Mouse (Mus musculus): ENCODE results near the gene Grik4.

Gene Grik4

GRCm38 (mm10) chr9:42471921-42472747, 472.2 kb downstream of the Grik4 start:
- peak; percentile 94 for DNase-seq

- DNase-seq = peak; percentile 74
Observed at GRCm38 (mm10) chr9:42471214-42471613, 473.1 kb downstream of the Grik4 start.

GRCm38 (mm10) chr9:42469323-42469722, 475.0 kb downstream of the Grik4 start:
- no peak for DNase-seq

- no peak for DNase-seq
Observed at GRCm38 (mm10) chr9:42468360-42468759, 475.9 kb downstream of the Grik4 start.

All from kidney, adult 11 months (tissue).